In the genomic region with DNA sequence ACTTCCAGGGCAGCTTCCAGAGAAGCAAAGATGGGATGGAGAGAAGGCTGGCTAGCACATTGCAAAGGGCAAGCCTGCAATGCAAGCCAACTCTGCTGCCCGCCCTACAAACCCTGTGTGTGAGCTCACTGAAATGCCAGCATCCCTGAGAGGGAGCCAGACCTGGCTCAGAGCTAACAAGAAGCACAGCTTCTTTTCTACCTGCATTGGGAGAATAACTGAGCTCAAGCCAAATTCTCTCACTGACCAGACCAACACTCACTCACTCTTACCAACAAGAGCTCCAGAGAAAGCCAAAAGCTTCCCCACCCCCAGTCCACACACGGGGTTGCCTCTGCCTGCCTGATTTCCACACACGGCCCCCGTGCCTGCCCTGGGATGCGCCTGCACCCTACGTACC, we compare ENCODE assay signal across 9 mouse cellular contexts. TPM values are rescaled to one million over a fixed set of nuclear protein-coding genes. Genes with fewer than 3 reads are reported as not detected.
DNase-seq lines count a peak whose midpoint lies in the region; ATAC-seq and TF ChIP-seq lines count a peak whose summit lies in the region.
"Had no signal": no experiment of that assay in that cellular context is flagged by ENCODE, and none has a peak within 500 bp of the region (broad histone marks: within the 10 kb centered on the region; RNA-seq: fewer than 3 reads in every experiment).

No protein-coding gene starts in this region.

- H3K79me3 ChIP-seq in C2C12 (ENCODE audit: low read depth), result peaks cover 92% of the 10 kb centered on the region

- ATAC-seq in hindbrain, embryonic 12.5 days (ENCODE audit: low FRiP score), result no peak
- no peak for ATAC-seq in hindbrain, embryonic 11.5 days (ENCODE audit: low FRiP score)
- ATAC-seq: forebrain, embryonic 15.5 days had no signal

- peak overlapping the region; percentile 12 for H3ac ChIP-seq in C2C12 (ENCODE audit: control insufficient read depth, insufficient read length, low read depth)

- no peak for DNase-seq in hindbrain, embryonic 11.5 days (ENCODE audit: low spot score)
- peak; percentile 58 for DNase-seq in 3134 (ENCODE audit: extremely low read depth, insufficient read length, low spot score)
- DNase-seq in cerebellum, postnatal 36 days, result peak; percentile 59 to 61
- DNase-seq in ovary, adult 18-20 months (ENCODE audit: low spot score), result no peak
- no peak for DNase-seq in gastrocnemius, postnatal 25 days
- DNase-seq: lung, embryonic 14.5 days had no signal

- H3K36me3 ChIP-seq in hindbrain, embryonic 12.5 days, result peaks cover 26% of the 10 kb centered on the region
- no peaks in the 10 kb centered on the region for H3K36me3 ChIP-seq in hindbrain, embryonic 11.5 days (ENCODE audit: control insufficient read depth, insufficient read depth, low read length)
- peaks cover 93% of the 10 kb centered on the region for H3K36me3 ChIP-seq in C2C12 (ENCODE audit: control insufficient read depth, insufficient read depth)

- no peak overlapping the region for H3K4me2 ChIP-seq in hindbrain, embryonic 12.5 days (replicated peaks)
- H3K4me2 ChIP-seq in hindbrain, embryonic 11.5 days (replicated peaks; ENCODE audit: low read depth, low read length), result no peak overlapping the region
- H3K4me2 ChIP-seq: forebrain, embryonic 15.5 days; lung, embryonic 14.5 days had no signal

- H3K79me2 ChIP-seq in C2C12 (ENCODE audit: control insufficient read depth, insufficient read depth), result peaks cover 100% of the 10 kb centered on the region

- no peak overlapping the region for H3K9ac ChIP-seq in hindbrain, embryonic 12.5 days
- no peak overlapping the region for H3K9ac ChIP-seq in hindbrain, embryonic 11.5 days (ENCODE audit: low read depth, low read length)
- H3K9ac ChIP-seq: forebrain, embryonic 15.5 days; lung, embryonic 14.5 days had no signal

- no peak for TF ChIP-seq CTCF in C2C12 (IDR thresholded peaks at IDR 0.05; ENCODE audit: control insufficient read depth, insufficient read depth, insufficient read length)

- H3K27me3 ChIP-seq in hindbrain, embryonic 12.5 days, result no peaks in the 10 kb centered on the region
- no peaks in the 10 kb centered on the region for H3K27me3 ChIP-seq in hindbrain, embryonic 11.5 days (ENCODE audit: control insufficient read depth, insufficient read depth, low read length)
- H3K27me3 ChIP-seq in C2C12 (ENCODE audit: control insufficient read depth, insufficient read depth, insufficient read length), result no peaks in the 10 kb centered on the region
- H3K27me3 ChIP-seq: forebrain, embryonic 15.5 days had no signal

- H3K9me3 ChIP-seq in hindbrain, embryonic 12.5 days (replicated peaks), result no peaks in the 10 kb centered on the region
- H3K9me3 ChIP-seq in hindbrain, embryonic 11.5 days (ENCODE audit: control insufficient read depth, low read length), result no peaks in the 10 kb centered on the region
- H3K9me3 ChIP-seq: forebrain, embryonic 15.5 days had no signal

- no peak overlapping the region for H3K4me3 ChIP-seq in hindbrain, embryonic 12.5 days
- H3K4me3 ChIP-seq in hindbrain, embryonic 11.5 days (ENCODE audit: low read depth, low read length), result no peak overlapping the region
- no peak overlapping the region for H3K4me3 ChIP-seq in C2C12 (ENCODE audit: insufficient read depth, poor library complexity, severe bottlenecking)
- H3K4me3 ChIP-seq: forebrain, embryonic 15.5 days had no signal

- H3K4me1 ChIP-seq in hindbrain, embryonic 12.5 days, result peaks cover 10% of the 10 kb centered on the region
- peaks cover 3% of the 10 kb centered on the region; the same call in 1 of the 2 replicates for H3K4me1 ChIP-seq in hindbrain, embryonic 11.5 days (replicated peaks; ENCODE audit: control insufficient read depth, insufficient read depth, low read length)
- H3K4me1 ChIP-seq: forebrain, embryonic 15.5 days had no signal

- WGBS in hindbrain, embryonic 12.5 days, result 86% methylated on average over 6 of the region's 6 CpGs
- WGBS in hindbrain, embryonic 11.5 days, result 85% methylated on average over 6 of the region's 6 CpGs

- 0 out of 2 replicates have a peak overlapping the region, but pooled peaks have one; percentile 35 for H3K27ac ChIP-seq in hindbrain, embryonic 12.5 days
- H3K27ac ChIP-seq in hindbrain, embryonic 11.5 days (ENCODE audit: low read depth, low read length), result no peak overlapping the region
- H3K27ac ChIP-seq: forebrain, embryonic 15.5 days had no signal

TF ChIP-seq in C2C12, 6 proteins besides CTCF, POLR2A, EP300 and RAD21:
- TF ChIP-seq CEBPB (IDR thresholded peaks at IDR 0.05; ENCODE audit: low read depth), result no peak
- no peak for TF ChIP-seq MYOG (IDR thresholded peaks at IDR 0.05; ENCODE audit: control insufficient read depth, extremely low read depth, insufficient read length)
- no peak for TF ChIP-seq USF1 (IDR thresholded peaks at IDR 0.05; ENCODE audit: low read depth)
- no peak for TF ChIP-seq MAX (IDR thresholded peaks at IDR 0.05)
- TF ChIP-seq MYOD1 (IDR thresholded peaks at IDR 0.05; ENCODE audit: control insufficient read depth, insufficient read length, low read depth), result no peak
- TF ChIP-seq FOSL1 (IDR thresholded peaks at IDR 0.05; ENCODE audit: insufficient read depth, low read length, poor library complexity, severe bottlenecking), result no peak

RNA-seq across cellular contexts. Expression of gene Myh9, which starts 37.5 kb away (rescaled TPM):
- polyA plus RNA-seq in hindbrain, embryonic 12.5 days (2016; fragmentation: Nextera tagmentation; extraction: Ambion mirVana), result 32.0 and 33.5 TPM in 2 replicates
- polyA plus RNA-seq in hindbrain, embryonic 11.5 days (2014; fragmentation: Nextera tagmentation; extraction: Ambion mirVana), result 20.7 and 29.8 TPM in 2 replicates
- 580 TPM for polyA plus RNA-seq in C2C12 (2012; fragmentation: generic; extraction: Trizol)
- 10 to 100 TPM; 51.0 to 72.0 TPM for total RNA-seq in gastrocnemius, postnatal 25 days (2021)

RNA-seq across cellular contexts. Expression of gene Apol8, which starts 47.7 kb away (rescaled TPM):
- 0.22 and 0.47 TPM in 2 replicates for polyA plus RNA-seq in hindbrain, embryonic 12.5 days (2016; fragmentation: Nextera tagmentation; extraction: Ambion mirVana)
- polyA plus RNA-seq in hindbrain, embryonic 11.5 days (2014; fragmentation: Nextera tagmentation; extraction: Ambion mirVana), result 0.06 and 0.20 TPM in 2 replicates
- 0.46 TPM for polyA plus RNA-seq in C2C12 (2012; fragmentation: generic; extraction: Trizol)
- under 1 TPM in 1 of 2 experiments, not detected in 1; 0.21 TPM for total RNA-seq in gastrocnemius, postnatal 25 days (2021)
- polyA plus RNA-seq: forebrain, embryonic 15.5 days; lung, embryonic 14.5 days had no signal

Comparison
In these comparisons a context has a peak if more than half of its experiments do, and no peak if none do; other contexts are left out.
1. DNase-seq: peak in 3134 (single experiment) and cerebellum, postnatal 36 days (2 of 2); none in hindbrain, embryonic 11.5 days (single experiment), ovary, adult 18-20 months (single experiment) and gastrocnemius, postnatal 25 days (single experiment).
2. RNA of gene Myh9, which starts 37.5 kb away (polyA plus RNA-seq): 580 TPM in C2C12 (single experiment); 32.0 to 33.5 TPM in hindbrain, embryonic 12.5 days and 20.7 to 29.8 TPM in hindbrain, embryonic 11.5 days; every median in the first group is over 10 times any median in the second.